Mouse (Mus musculus) limb, embryonic 14.5 days (tissue): ENCODE measurements at regions not wholly inside any gene's neighbourhood (a gene's known extent, or its start where the extent isn't known, plus 50 kb on each side); places are given as distances from the start of the nearest gene placed in this dataset.

Experiments
- ATAC-seq: fragments of 200-750 bp; cut with Nextera tagmentation; 2 replicates; pipeline ENCODE4 v1.8.0; 2017; ENCODE audit warnings: low read depth, moderate number of reproducible peaks, moderate TSS enrichment; ENCODE audit not compliant: low FRiP score
- DNase-seq: peaks from one replicate; pipeline ENCODE4 v3.0.0-alpha.2; 2015; ENCODE audit warnings: low spot score
- H3K27ac ChIP-seq: fragments of 300-500 bp; sonication (generic); replicated peaks from 2 replicates; pipeline ENCODE4 v1.5.1; 2014; ENCODE audit warnings: low read depth, mild to moderate bottlenecking, low read length, moderate library complexity, mixed read lengths
- H3K27me3 ChIP-seq: fragments of 300-500 bp; sonication (generic); 2 replicates; pipeline ENCODE4 v1.6.1; 2014; ENCODE audit warnings: low read length, mixed read lengths; ENCODE audit not compliant: control insufficient read depth, insufficient read depth
- H3K36me3 ChIP-seq: fragments of 300-500 bp; sonication (generic); 2 replicates; pipeline ENCODE4 v1.6.1; 2014; ENCODE audit warnings: mild to moderate bottlenecking, low read length, moderate library complexity, mixed read lengths; ENCODE audit not compliant: control insufficient read depth, insufficient read depth
- H3K4me1 ChIP-seq: fragments of 300-500 bp; sonication (generic); 2 replicates; pipeline ENCODE4 v1.6.1; 2014; ENCODE audit warnings: antibody characterized with exemption, low read length, mixed read lengths; ENCODE audit not compliant: control insufficient read depth, insufficient read depth
- H3K4me2 ChIP-seq: fragments of 300-500 bp; sonication (generic); replicated peaks from 2 replicates; pipeline ENCODE4 v1.6.1; 2014; ENCODE audit warnings: low read depth, mild to moderate bottlenecking, low read length, moderate library complexity; ENCODE audit not compliant: severe bottlenecking
- H3K4me3 ChIP-seq: fragments of 300-500 bp; sonication (generic); replicated peaks from 2 replicates; pipeline ENCODE4 v1.5.1; 2014; ENCODE audit warnings: low read length
- H3K9ac ChIP-seq: fragments of 300-500 bp; sonication (generic); 2 replicates; pipeline ENCODE4 v1.6.1; 2014; ENCODE audit warnings: mild to moderate bottlenecking, low read depth, low read length, moderate library complexity; ENCODE audit not compliant: severe bottlenecking
- H3K9me3 ChIP-seq: fragments of 300-500 bp; sonication (generic); 2 replicates; pipeline ENCODE4 v1.6.1; 2016; ENCODE audit warnings: low read length; ENCODE audit not compliant: control insufficient read depth
- POLR2A ChIP-seq: fragments of 200-500 bp; IDR thresholded peaks from 2 replicates; pipeline ENCODE4 v1.8.0; 2012; ENCODE audit warnings: inconsistent platforms, mild to moderate bottlenecking, moderate library complexity, borderline replicate concordance; ENCODE audit not compliant: insufficient read depth, insufficient read length; ENCODE audit errors: extremely low read depth
- WGBS: fragments of 180-500 bp; shearing (Covaris S2); extraction: QIAGEN DNeasy Blood & Tissue Kit; methylation state at CpG from one replicate; pipeline ENCODE4 v1.1.7; 2014; 5-methylcytosine and 5-hydroxymethylcytosine counted together

- DNase-seq: no peak
- ATAC-seq: no peak
- no peak for TF ChIP-seq POLR2A
- H3K9ac ChIP-seq: no peak overlapping the region
- H3K27ac ChIP-seq: no peak overlapping the region
- H3K36me3 ChIP-seq: no peaks in the 10 kb centered on the region
- H3K27me3 ChIP-seq: no peaks in the 10 kb centered on the region
- 68% methylated on average over 1 of the region's 1 CpGs for WGBS
- H3K4me3 ChIP-seq: no peak overlapping the region
- H3K4me1 ChIP-seq: no peaks in the 10 kb centered on the region
- H3K9me3 ChIP-seq: 0 out of 2 replicates have a peak, but pooled peaks cover 3% of the 10 kb centered on the region
- no peak overlapping the region for H3K4me2 ChIP-seq
These were observed 82.9 kb downstream of the Atp6v1g3 start for GRCm38 (mm10) chr1:138356407-138356806.

GRCm38 (mm10) chr1:138362684-138363472 lies 89.3 kb downstream of the Atp6v1g3 start:
- H3K36me3 ChIP-seq: no peaks in the 10 kb centered on the region
- H3K9me3 ChIP-seq: no peaks in the 10 kb centered on the region
- no peak overlapping the region for H3K9ac ChIP-seq
- no peak for DNase-seq
- TF ChIP-seq POLR2A: no peak
- no peaks in the 10 kb centered on the region for H3K27me3 ChIP-seq
- no peak overlapping the region for H3K4me3 ChIP-seq
- ATAC-seq: no peak
- H3K27ac ChIP-seq: no peak overlapping the region
- 41% methylated on average over 11 of the region's 11 CpGs for WGBS
- H3K4me2 ChIP-seq: no peak overlapping the region
- H3K4me1 ChIP-seq: no peaks in the 10 kb centered on the region

- Histone ChIP-seq H3K36me3 (no peaks in the 10 kb centered on the region), H3K4me3 (no peak overlapping the region), H3K9ac (no peak overlapping the region), H3K9me3 (no peaks in the 10 kb centered on the region), H3K27me3 (no peaks in the 10 kb centered on the region), H3K4me1 (no peaks in the 10 kb centered on the region), H3K27ac (no peak overlapping the region), H3K4me2 (no peak overlapping the region)
- ATAC-seq (no peak), DNase-seq (no peak)
- no peak for TF ChIP-seq POLR2A
These were observed 96.5 kb downstream of the Atp6v1g3 start for GRCm38 (mm10) chr1:138369953-138370482.

GRCm38 (mm10) chr1:138371474-138371873 lies 97.9 kb downstream of the Atp6v1g3 start:
- 85% methylated on average over 1 of the region's 1 CpGs for WGBS

GRCm38 (mm10) chr1:138384146-138384545 lies 110.6 kb downstream of the Atp6v1g3 start:
- 47% methylated on average over 3 of the region's 3 CpGs for WGBS
- Histone ChIP-seq H3K36me3 (no peaks in the 10 kb centered on the region), H3K9me3 (no peaks in the 10 kb centered on the region), H3K4me2 (no peak overlapping the region), H3K9ac (no peak overlapping the region), H3K4me3 (no peak overlapping the region), H3K27me3 (no peaks in the 10 kb centered on the region; the same call in 1 of the 2 replicates), H3K4me1 (peaks cover 7% of the 10 kb centered on the region), H3K27ac (no peak overlapping the region)
- DNase-seq (no peak), ATAC-seq (no peak)
- TF ChIP-seq POLR2A: no peak

More at GRCm38 (mm10) chr1:138371474-138371873, 97.9 kb downstream of the Atp6v1g3 start:
- no peak for TF ChIP-seq POLR2A
- H3K4me1 ChIP-seq: no peaks in the 10 kb centered on the region
- DNase-seq (no peak), ATAC-seq (no peak)
- no peaks in the 10 kb centered on the region for H3K9me3 ChIP-seq
- no peak overlapping the region for H3K4me2 ChIP-seq
- H3K4me3 ChIP-seq: no peak overlapping the region
- H3K27me3 ChIP-seq: no peaks in the 10 kb centered on the region
- no peak overlapping the region for H3K9ac ChIP-seq
- H3K36me3 ChIP-seq: no peaks in the 10 kb centered on the region
- no peak overlapping the region for H3K27ac ChIP-seq
